Mouse (Mus musculus): ENCODE measurements around the gene Vmn1r4. TPM values are rescaled to one million over a fixed set of nuclear protein-coding genes. Genes with fewer than 3 reads are reported as not detected.

The Vmn1r4 gene
- polyA plus RNA-seq, 2 experiments = 0.11 to 0.13 TPM

GRCm38 (mm10) chr6:56902606-56903520 lies 21.0 kb upstream of the Vmn1r4 start:
- ATAC-seq (ENCODE audit: insufficient read depth) (peak; percentile 85), DNase-seq (ENCODE audit: low read depth in 3 of 3, low spot score in 3 of 3) (peak; percentile 78 to 82 (median 81))
- Histone ChIP-seq H3K27me3 (ENCODE audit: control insufficient read depth, insufficient read depth, low read length) (no peaks in the 10 kb centered on the region), H3K4me3 (ENCODE audit: insufficient read depth in 1 of 2, low read depth in 2 of 2, low read length in 2 of 2) (peak overlapping the region; percentile 48 to 55), H3K36me3 (replicated peaks; ENCODE audit: control insufficient read depth, insufficient read depth, low read depth) (peaks cover 8% of the 10 kb centered on the region), H3K9me3 (ENCODE audit: control insufficient read depth, low read length) (no peaks in the 10 kb centered on the region), H3K9ac (replicated peaks) (peak overlapping the region; percentile 73), H3K4me2 (ENCODE audit: low read depth) (peak overlapping the region; percentile 93), H3K4me1 (replicated peaks; ENCODE audit: control insufficient read depth in 2 of 2, insufficient read depth in 2 of 2, low read length in 1 of 2) (peaks cover 63 to 84% of the 10 kb centered on the region in 2 experiments), H3K27ac (peak overlapping the region; percentile 91)
- WGBS (ENCODE audit: insufficient replicate concordance) = 10% methylated on average over 7 of the region's 7 CpGs
- peak; percentile 92 for TF ChIP-seq EP300 (IDR thresholded peaks at IDR 0.05; ENCODE audit: low read depth)
- TF ChIP-seq CTCF (IDR thresholded peaks at IDR 0.05; ENCODE audit: low read depth) = peak; percentile 65

- WGBS (ENCODE audit: insufficient replicate concordance) = 49% methylated on average over 6 of the region's 6 CpGs
- Histone ChIP-seq H3K27ac (peak overlapping the region; percentile 91), H3K27me3 (ENCODE audit: control insufficient read depth, insufficient read depth, low read length) (no peaks in the 10 kb centered on the region), H3K36me3 (replicated peaks; ENCODE audit: control insufficient read depth, insufficient read depth, low read depth) (peaks cover 11% of the 10 kb centered on the region), H3K9me3 (ENCODE audit: control insufficient read depth, low read length) (no peaks in the 10 kb centered on the region), H3K4me1 (replicated peaks; ENCODE audit: control insufficient read depth in 2 of 2, insufficient read depth in 2 of 2, low read length in 1 of 2) (peaks cover 68 to 93% of the 10 kb centered on the region in 2 experiments), H3K4me2 (ENCODE audit: low read depth) (peak overlapping the region; percentile 93), H3K4me3 (ENCODE audit: insufficient read depth in 1 of 2, low read depth in 2 of 2, low read length in 2 of 2) (no peak overlapping the region), H3K9ac (replicated peaks) (peak overlapping the region; percentile 42)
- TF ChIP-seq EP300 (IDR thresholded peaks at IDR 0.05; ENCODE audit: low read depth) = no peak
- TF ChIP-seq CTCF (IDR thresholded peaks at IDR 0.05; ENCODE audit: low read depth) = no peak
- ATAC-seq (ENCODE audit: insufficient read depth) (no peak), DNase-seq (ENCODE audit: low read depth in 3 of 3, low spot score in 3 of 3) (no peak)
Measured at GRCm38 (mm10) chr6:56903831-56904230, 20.0 kb upstream of the Vmn1r4 start.

GRCm38 (mm10) chr6:56904330-56904729 lies 19.5 kb upstream of the Vmn1r4 start:
- no peaks in the 10 kb centered on the region for H3K9me3 ChIP-seq (ENCODE audit: control insufficient read depth, low read length)
- peak overlapping the region; percentile 42 for H3K9ac ChIP-seq (replicated peaks)
- peak overlapping the region; percentile 93 for H3K4me2 ChIP-seq (ENCODE audit: low read depth)
- H3K36me3 ChIP-seq (replicated peaks; ENCODE audit: control insufficient read depth, insufficient read depth, low read depth) = peaks cover 11% of the 10 kb centered on the region
- 94% methylated on average over 1 of the region's 1 CpGs for WGBS (ENCODE audit: insufficient replicate concordance)
- no peak for ATAC-seq (ENCODE audit: insufficient read depth)
- peak overlapping the region; percentile 91 for H3K27ac ChIP-seq
- DNase-seq (ENCODE audit: low read depth in 3 of 3, low spot score in 3 of 3) = no peak
- H3K4me3 ChIP-seq (ENCODE audit: insufficient read depth in 1 of 2, low read depth in 2 of 2, low read length in 2 of 2) = no peak overlapping the region
- TF ChIP-seq EP300 (IDR thresholded peaks at IDR 0.05; ENCODE audit: low read depth) (no peak), CTCF (IDR thresholded peaks at IDR 0.05; ENCODE audit: low read depth) (no peak)
- H3K4me1 ChIP-seq (replicated peaks; ENCODE audit: control insufficient read depth in 2 of 2, insufficient read depth in 2 of 2, low read length in 1 of 2) = peaks cover 71 to 94% of the 10 kb centered on the region in 2 experiments
- H3K27me3 ChIP-seq (ENCODE audit: control insufficient read depth, insufficient read depth, low read length) = no peaks in the 10 kb centered on the region

- H3K36me3 ChIP-seq (replicated peaks; ENCODE audit: control insufficient read depth, insufficient read depth, low read depth) = peaks cover 11% of the 10 kb centered on the region
- peaks cover 71 to 94% of the 10 kb centered on the region in 2 experiments for H3K4me1 ChIP-seq (replicated peaks; ENCODE audit: control insufficient read depth in 2 of 2, insufficient read depth in 2 of 2, low read length in 1 of 2)
- peak overlapping the region; percentile 25; the same call in 1 of the 2 replicates for H3K9ac ChIP-seq (replicated peaks)
- peak; percentile 25 for ATAC-seq (ENCODE audit: insufficient read depth)
- DNase-seq (ENCODE audit: low read depth in 3 of 3, low spot score in 3 of 3) = peak in 1 of 3 experiments; percentile 59
- peak overlapping the region; percentile 93 for H3K4me2 ChIP-seq (ENCODE audit: low read depth)
- H3K27me3 ChIP-seq (ENCODE audit: control insufficient read depth, insufficient read depth, low read length) = no peaks in the 10 kb centered on the region
- no peak overlapping the region for H3K4me3 ChIP-seq (ENCODE audit: insufficient read depth in 1 of 2, low read depth in 2 of 2, low read length in 2 of 2)
- WGBS (ENCODE audit: insufficient replicate concordance) = 41% methylated on average over 2 of the region's 2 CpGs
- TF ChIP-seq CTCF (IDR thresholded peaks at IDR 0.05; ENCODE audit: low read depth) (no peak), EP300 (IDR thresholded peaks at IDR 0.05; ENCODE audit: low read depth) (peak; percentile 98)
- peak overlapping the region; percentile 91 for H3K27ac ChIP-seq
- H3K9me3 ChIP-seq (ENCODE audit: control insufficient read depth, low read length) = no peaks in the 10 kb centered on the region
Measured at GRCm38 (mm10) chr6:56904982-56905381, 18.8 kb upstream of the Vmn1r4 start.

- Histone ChIP-seq H3K9me3 (ENCODE audit: control insufficient read depth, low read length) (no peaks in the 10 kb centered on the region), H3K36me3 (replicated peaks; ENCODE audit: control insufficient read depth, insufficient read depth, low read depth) (peaks cover 11% of the 10 kb centered on the region), H3K9ac (replicated peaks) (peak overlapping the region; percentile 25), H3K4me3 (ENCODE audit: insufficient read depth in 1 of 2, low read depth in 2 of 2, low read length in 2 of 2) (no peak overlapping the region), H3K27ac (peak overlapping the region; percentile 91), H3K4me2 (ENCODE audit: low read depth) (peak overlapping the region; percentile 44), H3K4me1 (replicated peaks; ENCODE audit: control insufficient read depth in 2 of 2, insufficient read depth in 2 of 2, low read length in 1 of 2) (peaks cover 76 to 97% of the 10 kb centered on the region in 2 experiments), H3K27me3 (ENCODE audit: control insufficient read depth, insufficient read depth, low read length) (no peaks in the 10 kb centered on the region)
- no peak for TF ChIP-seq CTCF (IDR thresholded peaks at IDR 0.05; ENCODE audit: low read depth)
- TF ChIP-seq EP300 (IDR thresholded peaks at IDR 0.05; ENCODE audit: low read depth) = no peak
- 76% methylated on average over 5 of the region's 5 CpGs for WGBS (ENCODE audit: insufficient replicate concordance)
- DNase-seq (ENCODE audit: low read depth in 3 of 3, low spot score in 3 of 3) (no peak), ATAC-seq (ENCODE audit: insufficient read depth) (no peak)
Measured at GRCm38 (mm10) chr6:56905486-56905885, 18.3 kb upstream of the Vmn1r4 start.

Measured in liver, embryonic 14.5 days (tissue).